16 mouse cellular contexts compared by ENCODE assay signal in genomic region chr13:120220922-120221321, GRCm38 (mm10). TPM values are rescaled to one million over a fixed set of nuclear protein-coding genes. Genes with fewer than 3 reads are reported as not detected.
"Had no signal": no experiment of that assay in that cellular context is flagged by ENCODE, and none has a peak within 500 bp of the region (broad histone marks: within the 10 kb centered on the region; RNA-seq: fewer than 3 reads in every experiment).

No protein-coding gene starts in this region.

RNA-seq across cellular contexts. Expression of gene Gm21762, which starts 5.2 kb away (rescaled TPM):
- total RNA-seq: layer of hippocampus, postnatal 36 days; left cerebral cortex, adult 8-10 months; left cerebral cortex, postnatal 25 days; midbrain, postnatal 0 days had no signal
- polyA plus RNA-seq: kidney, embryonic 16.5 days; limb, embryonic 11.5 days; limb, embryonic 15.5 days; liver, embryonic 12.5 days; liver, embryonic 16.5 days; lung, embryonic 15.5 days; midbrain, embryonic 13.5 days; midbrain, postnatal 0 days; neural tube, embryonic 11.5 days; neural tube, embryonic 15.5 days; stomach, embryonic 14.5 days; urinary bladder, adult 2 months had no signal

RNA-seq across cellular contexts. Expression of gene Gm21731, which starts 18.0 kb away (rescaled TPM):
- total RNA-seq: layer of hippocampus, postnatal 36 days; left cerebral cortex, adult 8-10 months; left cerebral cortex, postnatal 25 days; midbrain, postnatal 0 days had no signal
- polyA plus RNA-seq: kidney, embryonic 16.5 days; limb, embryonic 11.5 days; limb, embryonic 15.5 days; liver, embryonic 12.5 days; liver, embryonic 16.5 days; lung, embryonic 15.5 days; macrophage; midbrain, embryonic 13.5 days; midbrain, postnatal 0 days; neural tube, embryonic 11.5 days; neural tube, embryonic 15.5 days; stomach, embryonic 14.5 days; urinary bladder, adult 2 months had no signal

RNA-seq across cellular contexts. Expression of gene AF067061, which starts 42.0 kb away (rescaled TPM):
- total RNA-seq: layer of hippocampus, postnatal 36 days; left cerebral cortex, adult 8-10 months; left cerebral cortex, postnatal 25 days; midbrain, postnatal 0 days had no signal
- polyA plus RNA-seq: kidney, embryonic 16.5 days; limb, embryonic 11.5 days; limb, embryonic 15.5 days; liver, embryonic 12.5 days; liver, embryonic 16.5 days; lung, embryonic 15.5 days; macrophage; midbrain, embryonic 13.5 days; midbrain, postnatal 0 days; neural tube, embryonic 11.5 days; neural tube, embryonic 15.5 days; stomach, embryonic 14.5 days; urinary bladder, adult 2 months had no signal

RNA-seq across cellular contexts. Expression of gene Gm21818, which starts 48.7 kb away (rescaled TPM):
- total RNA-seq: layer of hippocampus, postnatal 36 days; left cerebral cortex, adult 8-10 months; left cerebral cortex, postnatal 25 days; midbrain, postnatal 0 days had no signal
- polyA plus RNA-seq: kidney, embryonic 16.5 days; limb, embryonic 11.5 days; limb, embryonic 15.5 days; liver, embryonic 12.5 days; liver, embryonic 16.5 days; lung, embryonic 15.5 days; macrophage; midbrain, embryonic 13.5 days; midbrain, postnatal 0 days; neural tube, embryonic 11.5 days; neural tube, embryonic 15.5 days; stomach, embryonic 14.5 days; urinary bladder, adult 2 months had no signal
